Comparison of ENCODE assay signal across 15 mouse cellular contexts in genomic region chr5:4732241-4733229, GRCm38 (mm10). TPM values are rescaled to one million over a fixed set of nuclear protein-coding genes. Genes with fewer than 3 reads are reported as not detected.
DNase-seq lines count a peak whose midpoint lies in the region; ATAC-seq and TF ChIP-seq lines count a peak whose summit lies in the region.
"Had no signal": no experiment of that assay in that cellular context is flagged by ENCODE, and none has a peak within 500 bp of the region (broad histone marks: within the 10 kb centered on the region; RNA-seq: fewer than 3 reads in every experiment).

No protein-coding gene starts in this region.

- H3K4me1 ChIP-seq in hindbrain, embryonic 11.5 days (replicated peaks; ENCODE audit: control insufficient read depth, insufficient read depth, low read length) = no peaks in the 10 kb centered on the region
- H3K4me1 ChIP-seq in hindbrain, postnatal 0 days (ENCODE audit: insufficient read depth, low read length) = no peaks in the 10 kb centered on the region
- peaks cover 9% of the 10 kb centered on the region; the same call in 1 of the 2 replicates for H3K4me1 ChIP-seq in neural tube, embryonic 12.5 days
- H3K4me1 ChIP-seq in neural tube, embryonic 15.5 days = peaks cover 11% of the 10 kb centered on the region

- H3K27ac ChIP-seq in hindbrain, embryonic 11.5 days (ENCODE audit: low read depth, low read length) = no peak overlapping the region
- H3K27ac ChIP-seq in hindbrain, postnatal 0 days = no peak overlapping the region
- no peak overlapping the region for H3K27ac ChIP-seq in neural tube, embryonic 12.5 days
- no peak overlapping the region for H3K27ac ChIP-seq in neural tube, embryonic 15.5 days (replicated peaks)
- H3K27ac ChIP-seq: left cerebral cortex, adult 2 months had no signal

- no peak overlapping the region for H3K4me3 ChIP-seq in hindbrain, embryonic 11.5 days (ENCODE audit: low read depth, low read length)
- no peak overlapping the region for H3K4me3 ChIP-seq in hindbrain, postnatal 0 days (ENCODE audit: low read length)
- no peak overlapping the region for H3K4me3 ChIP-seq in neural tube, embryonic 12.5 days
- H3K4me3 ChIP-seq in neural tube, embryonic 15.5 days (replicated peaks) = no peak overlapping the region
- H3K4me3 ChIP-seq: erythroblast, embryonic 14.5 days; left cerebral cortex, adult 2 months had no signal

- H3K9ac ChIP-seq in hindbrain, embryonic 11.5 days (ENCODE audit: low read depth, low read length) = no peak overlapping the region
- H3K9ac ChIP-seq in hindbrain, postnatal 0 days (replicated peaks; ENCODE audit: low read length) = no peak overlapping the region
- H3K9ac ChIP-seq in neural tube, embryonic 12.5 days = no peak overlapping the region
- no peak overlapping the region for H3K9ac ChIP-seq in neural tube, embryonic 15.5 days (replicated peaks)

- no peaks in the 10 kb centered on the region for H3K27me3 ChIP-seq in hindbrain, embryonic 11.5 days (ENCODE audit: control insufficient read depth, insufficient read depth, low read length)
- H3K27me3 ChIP-seq in hindbrain, postnatal 0 days (ENCODE audit: insufficient read depth, low read length) = no peaks in the 10 kb centered on the region
- H3K27me3 ChIP-seq in neural tube, embryonic 12.5 days (replicated peaks) = 0 out of 2 replicates have a peak, but pooled peaks cover 3% of the 10 kb centered on the region
- no peaks in the 10 kb centered on the region for H3K27me3 ChIP-seq in neural tube, embryonic 15.5 days (replicated peaks)

- no peak overlapping the region for H3K4me2 ChIP-seq in hindbrain, embryonic 11.5 days (replicated peaks; ENCODE audit: low read depth, low read length)
- H3K4me2 ChIP-seq in hindbrain, postnatal 0 days (ENCODE audit: low read depth, low read length) = no peak overlapping the region
- H3K4me2 ChIP-seq in neural tube, embryonic 12.5 days (replicated peaks) = no peak overlapping the region
- no peak overlapping the region for H3K4me2 ChIP-seq in neural tube, embryonic 15.5 days

- 40% methylated on average over 10 of the region's 10 CpGs for WGBS in hindbrain, embryonic 11.5 days
- WGBS in hindbrain, postnatal 0 days = 33% methylated on average over 10 of the region's 10 CpGs
- WGBS in neural tube, embryonic 12.5 days = 38% methylated on average over 10 of the region's 10 CpGs
- WGBS in neural tube, embryonic 15.5 days = 23% methylated on average over 10 of the region's 10 CpGs

- no peak for TF ChIP-seq CTCF in hindbrain, postnatal 0 days (IDR thresholded peaks at IDR 0.05; ENCODE audit: low read depth)

- no peaks in the 10 kb centered on the region for H3K9me3 ChIP-seq in hindbrain, embryonic 11.5 days (ENCODE audit: control insufficient read depth, low read length)
- no peaks in the 10 kb centered on the region for H3K9me3 ChIP-seq in hindbrain, postnatal 0 days (ENCODE audit: low read length)
- H3K9me3 ChIP-seq in neural tube, embryonic 12.5 days = no peaks in the 10 kb centered on the region
- no peaks in the 10 kb centered on the region for H3K9me3 ChIP-seq in neural tube, embryonic 15.5 days (replicated peaks)

- H3K36me3 ChIP-seq in hindbrain, embryonic 11.5 days (ENCODE audit: control insufficient read depth, insufficient read depth, low read length) = no peaks in the 10 kb centered on the region
- no peaks in the 10 kb centered on the region for H3K36me3 ChIP-seq in hindbrain, postnatal 0 days (ENCODE audit: insufficient read depth, low read length)
- no peaks in the 10 kb centered on the region for H3K36me3 ChIP-seq in neural tube, embryonic 12.5 days
- H3K36me3 ChIP-seq in neural tube, embryonic 15.5 days = no peaks in the 10 kb centered on the region

- peak; percentile 6 for DNase-seq in hindbrain, embryonic 11.5 days (ENCODE audit: low spot score)
- no peak for DNase-seq in hindbrain, postnatal 0 days (ENCODE audit: low spot score)
- peak; percentile 32 to 54 for DNase-seq in kidney, postnatal 36 days
- DNase-seq in thymus, postnatal 36 days = no peak
- DNase-seq in adrenal gland, postnatal 14 days = no peak
- DNase-seq in urinary bladder, adult 18-20 months (ENCODE audit: low spot score in 2 of 2) = no peak
- DNase-seq: adrenal gland, postnatal 36 days; heart, adult 18-20 months; lung, adult 2 months; retina, postnatal 1 day; thymus, adult 18-20 months had no signal

- ATAC-seq in hindbrain, embryonic 11.5 days (ENCODE audit: low FRiP score) = peak; percentile 64
- no peak for ATAC-seq in hindbrain, postnatal 0 days
- peak; percentile 73; the same call in 1 of the 2 replicates for ATAC-seq in neural tube, embryonic 12.5 days (ENCODE audit: low FRiP score, low read depth)
- ATAC-seq in neural tube, embryonic 15.5 days (ENCODE audit: low FRiP score) = no peak

RNA-seq across cellular contexts. Expression of gene Fzd1, which starts 25.3 kb away (rescaled TPM):
- polyA plus RNA-seq in hindbrain, embryonic 11.5 days (2014; fragmentation: Nextera tagmentation; extraction: Ambion mirVana) = 11.7 and 14.2 TPM in 2 replicates
- total RNA-seq in hindbrain, postnatal 0 days (2014; rRNA removed) = 59.9 and 65.8 TPM in 2 replicates
- polyA plus RNA-seq in hindbrain, postnatal 0 days (2015; fragmentation: Nextera tagmentation; extraction: Ambion mirVana) = 7.1 and 8.1 TPM in 2 replicates
- polyA plus RNA-seq in neural tube, embryonic 12.5 days (2016; fragmentation: Nextera tagmentation; extraction: Ambion mirVana) = 21.2 and 22.1 TPM in 2 replicates
- 9.2 and 10.3 TPM in 2 replicates for polyA plus RNA-seq in neural tube, embryonic 15.5 days (2015; fragmentation: Nextera tagmentation; extraction: Ambion mirVana)
- 16.0 and 20.5 TPM in 2 replicates for total RNA-seq in adrenal gland, postnatal 14 days (2021)

Comparison
In these comparisons a context has a peak if more than half of its experiments do, and no peak if none do; other contexts are left out.
1. ATAC-seq: peak in hindbrain, embryonic 11.5 days (single experiment) and neural tube, embryonic 12.5 days (single experiment); none in hindbrain, postnatal 0 days (single experiment) and neural tube, embryonic 15.5 days (single experiment).
2. DNase-seq: peak in hindbrain, embryonic 11.5 days (single experiment) and kidney, postnatal 36 days (2 of 2); none in hindbrain, postnatal 0 days (single experiment), thymus, postnatal 36 days (0 of 2), adrenal gland, postnatal 14 days (single experiment) and urinary bladder, adult 18-20 months (0 of 2).